Mouse (Mus musculus) MEL (cell line): Measurements from ENCODE around the gene Gm49369. TPM values are rescaled to one million over a fixed set of nuclear protein-coding genes. Genes with fewer than 3 reads are reported as not detected.

Source experiments
- DNase-seq: peaks from one replicate; pipeline ENCODE4 v3.0.0; 2011; ENCODE audit warnings: low read depth, low spot score
- H3K27ac ChIP-seq: 2 replicates; pipeline ENCODE4 v1.5.1; 2012; ENCODE audit warnings: low read depth, mild to moderate bottlenecking, control low read depth, low read length, moderate library complexity; ENCODE audit not compliant: control insufficient read depth
- H3K27me3 ChIP-seq, 2 experiments: fragments of 150-350 bp in 1 of 2; sonication (generic) in 1 of 2; 2 replicates each; pipeline ENCODE4 v1.6.1; 2012; ENCODE audit warnings: low read length in 2 of 2, mild to moderate bottlenecking in 2 of 2, improper control_type of control experiment in 1 of 2, moderate library complexity in 1 of 2; ENCODE audit not compliant: insufficient read depth in 2 of 2, control insufficient read depth in 1 of 2
- H3K36me3 ChIP-seq, 2 experiments: 2 replicates each; pipeline ENCODE4 v1.6.1; 2012 to 2014; ENCODE audit warnings: low read length in 2 of 2, improper control_type of control experiment in 1 of 2, inconsistent platforms in 1 of 2, mild to moderate bottlenecking in 1 of 2; ENCODE audit not compliant: insufficient read depth in 2 of 2, control insufficient read depth in 1 of 2
- H3K4me1 ChIP-seq, 2 experiments: fragments of 150-350 bp in 1 of 2; sonication (generic) in 1 of 2; 2 replicates each; pipeline ENCODE4 v1.6.1; 2012; ENCODE audit warnings: low read length in 2 of 2, improper control_type of control experiment in 1 of 2, mild to moderate bottlenecking in 1 of 2; ENCODE audit not compliant: insufficient read depth in 2 of 2, control insufficient read depth in 1 of 2
- H3K4me3 ChIP-seq, 2 experiments: fragments of 150-350 bp in 1 of 2; sonication (generic) in 1 of 2; 2 replicates each; pipeline ENCODE4 v1.5.1; 2012; ENCODE audit warnings: low read depth in 2 of 2, low read length in 2 of 2, mild to moderate bottlenecking in 2 of 2, moderate library complexity in 2 of 2, control low read depth in 1 of 2, improper control_type of control experiment in 1 of 2; ENCODE audit not compliant: control insufficient read depth in 1 of 2, insufficient read depth in 1 of 2
- H3K79me2 ChIP-seq: 2 replicates; pipeline ENCODE4 v1.6.1; 2012; ENCODE audit warnings: mild to moderate bottlenecking, low read length, moderate library complexity; ENCODE audit not compliant: control insufficient read depth, poor library complexity, insufficient read depth
- H3K9ac ChIP-seq: 2 replicates; pipeline ENCODE4 v1.6.1; 2012; ENCODE audit warnings: low read depth, mild to moderate bottlenecking, control low read depth, low read length, moderate library complexity; ENCODE audit not compliant: control insufficient read depth, poor library complexity, severe bottlenecking
- H3K9me3 ChIP-seq: fragments of 150-350 bp; sonication (generic); replicated peaks from 2 replicates; pipeline ENCODE4 v1.6.1; 2012; ENCODE audit warnings: mild to moderate bottlenecking, low read length, improper control_type of control experiment, moderate library complexity; ENCODE audit not compliant: insufficient read depth
- ELF1 ChIP-seq: IDR thresholded peaks from 2 replicates; pipeline ENCODE4 v1.6.1; 2014; ENCODE audit warnings: low read depth, mild to moderate bottlenecking, inconsistent platforms, low read length, improper control_type of control experiment, moderate library complexity
- GATA1 ChIP-seq: IDR thresholded peaks from 2 replicates; pipeline ENCODE4 v1.6.1; 2011; ENCODE audit warnings: low read depth, low read length, improper control_type of control experiment
- HCFC1 ChIP-seq: IDR thresholded peaks from 2 replicates; pipeline ENCODE4 v1.6.1; 2012; ENCODE audit warnings: low read depth, mild to moderate bottlenecking, inconsistent platforms, low read length, improper control_type of control experiment, moderate library complexity
- MAFK ChIP-seq: IDR thresholded peaks from 2 replicates; pipeline ENCODE4 v1.6.1; 2011; ENCODE audit warnings: low read depth, mild to moderate bottlenecking, low read length, improper control_type of control experiment, borderline replicate concordance
- MAX ChIP-seq: IDR thresholded peaks from 2 replicates; pipeline ENCODE4 v1.6.1; 2011; ENCODE audit warnings: low read length, improper control_type of control experiment
- MAZ ChIP-seq: IDR thresholded peaks from 2 replicates; pipeline ENCODE4 v1.6.1; 2012; ENCODE audit warnings: low read depth, mild to moderate bottlenecking, inconsistent platforms, low read length, improper control_type of control experiment
- MEF2A ChIP-seq: IDR thresholded peaks from 2 replicates; pipeline ENCODE4 v1.6.1; 2014; ENCODE audit warnings: low read depth, mild to moderate bottlenecking, inconsistent platforms, low read length, improper control_type of control experiment; ENCODE audit not compliant: poor library complexity, insufficient replicate concordance, severe bottlenecking; ENCODE audit errors: extremely low read depth
- MXI1 ChIP-seq: IDR thresholded peaks from 2 replicates; pipeline ENCODE4 v1.6.1; 2011; ENCODE audit warnings: mild to moderate bottlenecking, low read depth, low read length, improper control_type of control experiment
- MYB ChIP-seq: IDR thresholded peaks from 2 replicates; pipeline ENCODE4 v1.6.1; 2011; ENCODE audit warnings: mild to moderate bottlenecking, low read depth, low read length, improper control_type of control experiment
- NRF1 ChIP-seq: IDR thresholded peaks from 2 replicates; pipeline ENCODE4 v1.6.1; 2014; ENCODE audit warnings: low read depth, mild to moderate bottlenecking, inconsistent platforms, low read length, improper control_type of control experiment, moderate library complexity; ENCODE audit not compliant: poor library complexity, insufficient read depth, severe bottlenecking
- POLR2A ChIP-seq, 2 experiments: IDR thresholded peaks; 2 replicates each; pipeline ENCODE4 v1.6.1; 2011 to 2012; ENCODE audit warnings: low read length in 2 of 2, mild to moderate bottlenecking in 2 of 2, control low read depth in 1 of 2, improper control_type of control experiment in 1 of 2, low read depth in 1 of 2, moderate library complexity in 1 of 2; ENCODE audit not compliant: control insufficient read depth in 1 of 2, insufficient read depth in 1 of 2, poor library complexity in 1 of 2
- TAL1 ChIP-seq: IDR thresholded peaks from 2 replicates; pipeline ENCODE4 v1.6.1; 2012; ENCODE audit warnings: mild to moderate bottlenecking, inconsistent platforms, low read length, moderate library complexity, mixed read lengths
- TCF12 ChIP-seq: IDR thresholded peaks from 2 replicates; pipeline ENCODE4 v1.6.1; 2014; ENCODE audit warnings: low read depth, mild to moderate bottlenecking, inconsistent platforms, low read length, improper control_type of control experiment, moderate library complexity
- UBTF ChIP-seq: IDR thresholded peaks from 2 replicates; pipeline ENCODE4 v1.6.1; 2012; ENCODE audit warnings: low read depth, mild to moderate bottlenecking, inconsistent platforms, low read length, improper control_type of control experiment, moderate library complexity, borderline replicate concordance; ENCODE audit not compliant: insufficient read depth
- USF1 ChIP-seq: IDR thresholded peaks from 2 replicates; pipeline ENCODE4 v1.6.1; 2014; ENCODE audit warnings: low read depth, mild to moderate bottlenecking, inconsistent platforms, low read length, improper control_type of control experiment, moderate library complexity
- USF2 ChIP-seq, 2 experiments: IDR thresholded peaks; 2 replicates each; pipeline ENCODE4 v1.6.1; 2011 to 2012; ENCODE audit warnings: improper control_type of control experiment in 2 of 2, low read length in 2 of 2, borderline replicate concordance in 1 of 2, inconsistent platforms in 1 of 2, low read depth in 1 of 2, mild to moderate bottlenecking in 1 of 2; ENCODE audit not compliant: insufficient read depth in 1 of 2
- ZC3H11A ChIP-seq: IDR thresholded peaks from 2 replicates; pipeline ENCODE4 v1.6.1; 2012; ENCODE audit warnings: low read depth, mild to moderate bottlenecking, inconsistent platforms, low read length, improper control_type of control experiment
- ZMIZ1 ChIP-seq: IDR thresholded peaks from 2 replicates; pipeline ENCODE4 v1.6.1; 2012; ENCODE audit warnings: low read depth, mild to moderate bottlenecking, inconsistent platforms, low read length, improper control_type of control experiment, moderate library complexity
- polyA plus RNA-seq, 2 experiments: library from polyadenylated mRNA; stranded (reverse) in 1 of 2; unstranded in 1 of 2; fragments of >175 nt in 1 of 2; fragments of >200 nt in 1 of 2; gene quantifications; 2 replicates each; pipeline versions ENCODE4 v1.2.1 to v1.2.4; 2012; ENCODE audit warnings: low replicate concordance in 2 of 2, low read depth in 1 of 2; ENCODE audit not compliant: insufficient read length in 2 of 2, insufficient read depth in 1 of 2, missing spikeins in 1 of 2
- total RNA-seq: library from RNA; depleted of rRNA; stranded (reverse); fragments of 300-350 nt; gene quantifications from 2 replicates; pipeline ENCODE4 v1.2.3, GENCODE M21; 2012

Gm49369 gene
- total and polyA plus RNA-seq, 3 experiments: 3.2 to 15.2 TPM; not detected in 1

GRCm38 (mm10) chr7:142330271-142330724, 52.2 kb downstream of the Gm49369 start:
- no peak for DNase-seq
- H3K36me3 ChIP-seq: no peaks in the 10 kb centered on the region
- TF ChIP-seq HCFC1 (no peak), ZMIZ1 (no peak), ELF1 (no peak), GATA1 (no peak)
- TF ChIP-seq, all 39 proteins: peak for 0
- no peak overlapping the region for H3K9ac ChIP-seq
- no peaks in the 10 kb centered on the region for H3K9me3 ChIP-seq
- H3K27ac ChIP-seq: no peak overlapping the region
- peaks cover 0 to 4% of the 10 kb centered on the region in 2 experiments; a peak in 1 of 4 replicates for H3K4me1 ChIP-seq
- H3K79me2 ChIP-seq: no peaks in the 10 kb centered on the region
- H3K4me3 ChIP-seq: no peak overlapping the region
- peaks cover 8 to 9% of the 10 kb centered on the region in 2 experiments for H3K27me3 ChIP-seq

GRCm38 (mm10) chr7:142328507-142328906, 54.0 kb downstream of the Gm49369 start:
- H3K36me3 ChIP-seq: no peaks in the 10 kb centered on the region
- peaks cover 9 to 11% of the 10 kb centered on the region in 2 experiments for H3K27me3 ChIP-seq
- no peak overlapping the region for H3K4me3 ChIP-seq
- peaks cover 0 to 4% of the 10 kb centered on the region in 2 experiments; a peak in 1 of 4 replicates for H3K4me1 ChIP-seq
- DNase-seq: no peak
- no peaks in the 10 kb centered on the region for H3K79me2 ChIP-seq
- H3K27ac ChIP-seq: no peak overlapping the region
- no peak overlapping the region for H3K9ac ChIP-seq
- no peak for TF ChIP-seq ZC3H11A
- TF ChIP-seq USF2 (IDR thresholded peaks at IDR 0.05; ENCODE audit: borderline replicate concordance in 1 of 2, insufficient read depth in 1 of 2, low read depth in 1 of 2, low read length in 2 of 2): no peak
- no peak for TF ChIP-seq MAZ
- no peak for TF ChIP-seq POLR2A (IDR thresholded peaks at IDR 0.05; ENCODE audit: control insufficient read depth in 1 of 2, insufficient read depth in 1 of 2, low read depth in 1 of 2, low read length in 2 of 2, poor library complexity in 1 of 2)
- TF ChIP-seq MAX: no peak
- TF ChIP-seq MAFK: no peak
- no peak for TF ChIP-seq HCFC1
- no peak for TF ChIP-seq TAL1
- TF ChIP-seq MEF2A: no peak
- TF ChIP-seq USF1: no peak
- TF ChIP-seq MXI1: no peak
- no peak for TF ChIP-seq UBTF
- no peak for TF ChIP-seq NRF1
- TF ChIP-seq MYB: no peak
- TF ChIP-seq TCF12: no peak
- H3K9me3 ChIP-seq: no peaks in the 10 kb centered on the region
